Mouse (Mus musculus): Measurements from ENCODE around the gene Rnf141.

Rnf141 gene

DNA sequence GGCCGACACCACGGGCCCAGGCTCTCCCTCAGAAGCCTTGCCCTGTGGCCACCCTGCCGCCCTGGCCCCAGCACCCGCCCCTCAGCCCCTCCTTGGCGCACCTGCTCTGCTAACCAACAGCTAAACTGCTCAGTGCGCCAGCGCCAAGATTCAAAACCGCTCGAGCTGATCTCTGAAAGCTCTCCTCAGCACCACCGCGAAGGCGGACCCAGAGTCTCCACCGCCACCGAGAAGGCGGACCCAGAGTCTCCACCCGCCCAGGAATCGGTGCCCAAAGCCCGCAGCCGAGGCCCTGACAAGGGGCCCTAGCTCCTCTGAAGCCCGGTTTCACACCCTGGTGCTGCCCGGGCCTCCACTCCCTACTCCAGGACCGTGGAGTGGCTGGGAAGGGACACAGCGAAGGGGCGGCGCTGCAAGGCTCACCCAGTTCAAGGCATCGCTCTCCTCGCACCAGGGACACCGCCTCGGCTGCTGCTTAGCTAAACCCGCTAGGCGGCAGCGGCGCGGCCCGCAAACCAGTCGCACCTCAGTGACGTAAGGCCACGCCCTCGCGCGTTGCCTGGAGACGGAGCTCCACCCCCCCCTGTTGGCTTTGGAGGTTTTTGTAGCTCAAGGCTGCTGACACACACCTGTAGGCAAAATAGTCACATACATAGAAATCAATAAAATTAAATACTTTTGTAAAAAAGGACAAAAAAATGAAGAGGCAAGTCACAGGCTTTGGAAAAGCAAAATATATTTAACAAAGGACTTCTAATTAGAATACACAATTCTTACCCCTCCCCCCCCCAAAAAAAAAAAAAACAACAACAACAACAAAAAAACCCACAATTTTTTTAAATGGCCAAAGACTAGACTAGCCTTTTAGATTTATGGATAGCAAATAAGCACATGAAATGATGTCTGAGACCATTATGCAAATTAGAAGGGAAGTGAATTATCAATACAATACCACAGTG is at the start of gene Rnf141:
Rnf141 (minus strand) TSS at position 542 of the 959 bp plus-strand sequence.
- in situ Hi-C loops (cut with MboI; ENCODE audit: unreplicated experiment in 2 of 2), result no loop called here

DNA sequence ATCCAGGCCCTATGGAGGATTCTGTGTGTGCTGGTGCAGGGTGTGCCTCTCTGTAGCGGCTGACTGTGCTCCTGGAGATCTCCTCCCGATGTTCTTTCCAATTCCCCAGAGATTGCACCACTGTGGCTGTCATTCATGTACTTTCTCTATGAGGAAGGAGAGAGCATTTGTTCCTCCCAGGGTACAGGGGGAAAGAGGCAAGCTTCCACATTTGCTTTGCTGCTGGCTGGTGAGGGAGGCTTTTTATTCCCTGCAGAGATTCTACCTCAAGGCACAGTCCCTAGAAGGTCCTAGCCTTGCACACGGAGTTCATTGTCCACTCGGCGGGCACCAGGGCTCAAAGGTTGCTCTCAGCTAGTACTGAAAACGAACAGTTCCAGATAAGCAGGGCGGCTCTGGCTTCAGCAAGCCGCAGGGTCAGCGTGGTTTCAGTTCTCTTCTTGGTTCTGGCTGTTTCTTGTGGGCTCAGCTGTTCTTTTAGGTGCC is 47.3 kb upstream of the Rnf141 start:
- in situ Hi-C loops (cut with MboI; ENCODE audit: unreplicated experiment in 2 of 2), result no loop called here

DNA sequence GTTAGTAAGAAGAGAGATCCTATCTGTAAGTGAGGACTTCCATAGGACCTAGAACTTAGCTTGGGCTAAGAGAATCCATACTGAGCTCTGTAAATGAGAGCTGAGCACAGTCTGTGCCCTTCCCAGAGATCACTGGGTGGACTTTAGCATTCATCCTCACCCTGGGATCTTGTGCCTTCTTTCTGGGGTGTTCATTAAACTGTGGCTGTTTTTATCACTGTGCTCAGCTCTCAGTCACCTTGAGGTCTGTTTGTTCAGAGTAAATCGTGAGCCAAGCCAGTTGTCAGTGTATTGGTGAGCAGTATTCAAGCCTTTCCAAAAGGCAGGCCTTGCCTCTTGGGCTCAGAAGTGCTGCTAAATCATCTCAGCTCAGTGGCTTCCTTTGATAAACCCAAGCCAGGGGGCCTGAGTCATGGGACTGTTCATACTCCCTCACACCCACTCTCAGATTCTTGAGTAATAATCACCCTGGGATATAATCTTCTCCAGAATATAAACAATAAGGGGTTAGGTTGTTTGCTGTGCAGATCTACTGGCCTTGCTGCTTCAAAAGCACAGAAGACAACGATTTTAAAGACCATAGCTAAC is 37.6 kb upstream of the Rnf141 start:
- in situ Hi-C loops (cut with MboI; ENCODE audit: unreplicated experiment in 2 of 2), result no loop called here

DNA sequence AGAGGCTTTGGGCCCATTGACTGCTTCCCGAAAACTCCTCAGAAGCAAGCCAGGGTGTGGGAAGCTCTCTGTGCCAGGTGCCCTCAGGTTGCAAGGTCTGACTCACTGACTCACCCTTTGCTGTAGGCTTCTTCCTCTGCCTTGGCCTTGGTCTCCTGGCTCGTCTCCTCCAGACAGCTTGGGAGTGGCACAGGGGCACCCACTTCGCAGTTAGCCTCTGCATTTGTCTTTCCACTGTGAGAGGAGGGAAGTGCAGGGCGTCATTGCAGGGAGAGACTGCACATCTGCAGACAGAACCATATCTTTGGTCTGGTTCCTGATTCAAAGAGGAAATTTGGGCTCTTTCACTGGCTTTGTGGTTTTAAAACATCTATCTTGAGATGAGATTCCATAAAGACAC is 33.8 kb upstream of the Rnf141 start:
- in situ Hi-C loops (cut with MboI; ENCODE audit: unreplicated experiment in 2 of 2), result no loop called here

DNA sequence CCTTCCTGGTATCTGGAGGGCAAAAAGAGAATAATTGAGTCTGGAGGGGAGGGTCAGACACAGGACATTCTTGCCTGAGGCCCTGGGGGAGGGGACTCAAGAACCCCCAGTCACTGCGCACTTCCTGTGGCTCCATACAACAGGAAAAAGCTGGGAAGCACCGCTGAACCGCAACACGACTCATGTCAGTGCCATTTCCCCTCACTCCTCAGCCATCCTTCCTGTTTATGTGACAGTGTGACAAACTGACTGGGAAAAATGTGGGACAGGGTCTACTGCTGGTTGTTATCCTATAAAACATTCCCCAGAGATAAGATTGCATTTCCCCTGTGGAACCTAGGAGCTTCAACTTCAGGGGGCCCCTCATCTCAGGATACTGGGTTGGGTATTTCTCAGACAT is 32.7 kb upstream of the Rnf141 start:
- in situ Hi-C loops (cut with MboI; ENCODE audit: unreplicated experiment in 2 of 2), result no loop called here

DNA sequence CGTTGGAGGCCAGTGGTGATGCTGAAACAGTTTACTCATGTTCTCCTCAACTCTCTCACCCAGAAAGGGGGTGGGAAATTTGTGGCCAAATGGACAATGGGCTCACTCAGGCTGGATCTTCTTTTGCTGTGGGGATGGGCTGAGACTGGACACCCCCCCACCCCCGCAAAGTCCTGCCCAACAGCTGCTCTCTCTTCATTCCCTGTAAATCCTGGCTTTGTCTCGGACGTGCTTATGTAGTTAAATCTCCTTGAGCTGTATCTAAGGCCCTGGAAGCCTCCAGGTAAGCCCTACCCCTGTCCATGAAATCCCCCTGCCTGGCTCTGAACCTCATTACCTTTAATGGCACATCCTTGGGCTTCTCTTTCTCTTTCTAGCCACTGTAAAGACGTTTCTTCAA is 24.6 kb upstream of the Rnf141 start:
- in situ Hi-C loops (cut with MboI; ENCODE audit: unreplicated experiment in 2 of 2), result no loop called here

DNA sequence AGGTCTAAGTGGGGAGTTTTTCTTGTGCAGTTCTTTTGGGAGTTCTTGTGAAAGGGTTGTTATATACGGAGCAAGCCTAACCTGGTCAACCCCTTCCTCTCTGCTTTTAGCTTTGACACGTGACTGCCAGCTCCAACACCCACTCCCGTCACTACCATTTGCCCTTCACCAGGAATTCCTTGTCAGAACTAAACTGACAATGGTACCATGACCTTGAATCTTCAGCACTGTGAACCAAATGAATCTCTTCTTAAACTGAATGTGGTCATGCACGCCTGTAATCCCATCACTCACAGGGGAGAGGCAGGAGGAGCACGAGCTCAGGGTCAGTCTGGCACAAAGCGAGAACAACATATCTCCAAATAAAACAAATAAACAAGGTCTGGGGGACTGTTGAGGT is 22.9 kb upstream of the Rnf141 start:
- in situ Hi-C loops (cut with MboI; ENCODE audit: unreplicated experiment in 2 of 2), result no loop called here

DNA sequence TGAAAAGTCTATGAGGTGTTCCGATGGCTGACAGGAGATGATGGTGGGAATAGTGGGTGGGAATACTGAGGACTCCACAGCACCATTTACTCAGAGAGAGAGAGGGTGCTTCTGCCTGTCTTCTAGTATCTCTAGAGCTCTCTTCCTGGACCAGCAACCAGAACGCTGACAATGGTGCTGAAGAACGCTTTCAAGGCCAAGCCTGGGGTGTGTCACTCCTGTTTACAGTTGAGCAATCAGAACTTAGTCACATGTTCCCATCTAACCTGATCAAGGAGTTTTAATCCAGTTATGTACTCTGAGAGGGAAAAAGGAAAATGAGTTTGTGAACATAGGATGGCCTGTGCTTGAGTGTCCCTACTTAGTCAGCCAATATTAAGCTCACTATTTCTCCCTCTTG is 21.8 kb upstream of the Rnf141 start:
- in situ Hi-C loops (cut with MboI; ENCODE audit: unreplicated experiment in 2 of 2), result no loop called here

DNA sequence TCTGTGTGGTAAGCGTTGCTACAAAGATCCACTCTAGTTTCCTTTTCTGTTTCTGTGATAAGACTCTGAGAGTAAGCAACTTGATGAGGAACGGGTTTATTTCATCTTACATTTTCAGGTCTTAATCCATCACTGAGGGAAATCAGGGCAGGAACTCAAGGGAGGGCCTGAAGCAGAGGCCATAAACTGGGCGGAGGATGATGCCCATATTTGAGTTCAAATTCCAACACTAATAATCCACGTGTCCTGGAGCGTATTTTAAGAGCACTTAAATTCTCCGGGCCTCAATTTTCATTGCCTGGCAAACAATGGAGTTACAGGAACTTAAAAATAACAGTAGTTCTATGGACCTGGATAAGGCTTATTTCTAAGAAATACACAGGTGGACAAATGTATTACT is 21.3 kb upstream of the Rnf141 start:
- in situ Hi-C loops (cut with MboI; ENCODE audit: unreplicated experiment in 2 of 2), result no loop called here

DNA sequence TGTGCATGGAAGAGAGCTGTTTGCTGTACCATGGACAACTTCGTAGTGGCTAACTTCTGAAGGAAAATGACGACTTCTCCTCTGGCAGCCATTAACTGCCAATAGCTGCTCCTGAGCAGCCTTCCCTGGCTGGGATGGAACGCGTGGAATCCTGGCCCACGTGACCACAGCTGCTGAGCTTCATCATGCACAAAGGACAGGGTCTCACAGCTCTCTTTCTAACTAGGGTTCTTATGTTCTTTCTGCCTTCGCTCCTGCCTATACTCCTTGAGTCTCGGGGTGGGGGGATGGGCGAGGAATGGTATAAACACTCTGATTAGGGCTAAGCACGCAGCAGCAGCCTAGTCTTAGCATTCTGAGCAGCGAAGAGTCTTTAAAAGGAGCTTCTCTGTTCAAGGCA is 20.8 kb upstream of the Rnf141 start:
- in situ Hi-C loops (cut with MboI; ENCODE audit: unreplicated experiment in 2 of 2), result no loop called here

DNA sequence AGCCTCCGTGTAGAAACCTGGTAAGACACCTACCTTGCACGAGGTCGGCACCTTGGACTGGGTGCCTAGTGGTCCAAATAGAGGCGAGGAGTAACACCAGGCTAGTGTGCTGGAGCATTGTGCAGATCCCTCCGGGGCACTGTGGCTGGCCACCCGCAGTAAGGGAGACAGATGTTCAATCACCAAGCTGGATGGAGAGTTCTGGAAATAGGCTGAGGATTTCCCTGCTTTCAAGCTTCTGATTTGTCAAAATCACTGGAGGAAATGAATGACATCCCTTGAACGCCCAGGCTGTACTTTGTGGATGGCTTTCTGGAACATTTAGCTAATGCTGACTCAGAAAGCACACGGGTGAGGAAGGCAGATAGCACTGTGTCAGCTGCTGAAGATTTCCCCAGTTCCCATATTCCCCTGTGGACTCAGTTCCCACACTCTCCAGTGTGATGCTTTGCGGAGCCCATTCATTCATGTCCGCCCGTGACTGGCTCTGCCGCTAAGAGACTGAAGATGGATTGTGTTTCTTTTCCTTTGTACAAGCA is 18.6 kb upstream of the Rnf141 start, which contains the start of gene Lyve1:
Lyve1 (minus strand) TSS at position 489 of the 539 bp plus-strand sequence.
- in situ Hi-C loops (cut with MboI; ENCODE audit: unreplicated experiment in 2 of 2), result no loop called here

DNA sequence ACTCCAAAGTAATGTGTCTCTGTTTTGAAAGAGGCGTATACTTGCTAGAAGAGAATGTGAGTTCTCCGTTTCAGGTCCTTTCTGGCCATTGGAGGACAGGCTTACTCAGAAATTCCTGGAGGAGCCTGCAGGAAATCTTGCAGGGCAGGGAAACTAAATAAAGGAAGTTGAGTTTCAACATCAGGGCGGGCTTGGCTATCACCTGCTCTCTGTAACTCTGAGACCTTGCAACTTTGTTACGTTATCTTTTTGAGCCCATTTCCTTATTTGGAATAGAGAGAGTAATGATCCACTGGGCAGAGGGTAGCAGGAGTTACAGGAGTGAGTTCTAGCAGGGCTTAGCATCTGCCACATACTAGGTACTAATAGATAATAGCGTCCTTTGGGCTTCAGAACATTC is 15.9 kb upstream of the Rnf141 start:
- in situ Hi-C loops (cut with MboI; ENCODE audit: unreplicated experiment in 2 of 2), result no loop called here

DNA sequence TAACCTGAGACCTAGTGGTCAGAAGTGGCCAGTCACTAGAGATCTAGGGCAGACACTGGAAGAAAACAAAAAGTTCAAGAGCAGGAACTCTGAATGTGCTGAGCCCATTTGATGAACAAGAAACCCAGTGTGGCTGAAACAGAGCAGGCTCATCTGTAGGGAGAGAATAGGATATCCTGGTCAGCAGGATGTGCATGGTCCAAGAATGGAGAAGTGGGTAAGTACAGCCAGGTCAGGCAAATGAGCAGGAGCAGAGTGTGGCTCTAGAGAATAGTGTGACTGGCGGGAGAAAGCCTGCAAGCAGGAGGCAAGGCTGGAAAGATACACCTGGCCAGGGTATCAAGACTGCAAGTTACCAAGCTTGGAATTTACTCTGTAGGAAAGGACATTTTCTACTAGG is 11.3 kb upstream of the Rnf141 start:
- in situ Hi-C loops (cut with MboI; ENCODE audit: unreplicated experiment in 2 of 2), result no loop called here

DNA sequence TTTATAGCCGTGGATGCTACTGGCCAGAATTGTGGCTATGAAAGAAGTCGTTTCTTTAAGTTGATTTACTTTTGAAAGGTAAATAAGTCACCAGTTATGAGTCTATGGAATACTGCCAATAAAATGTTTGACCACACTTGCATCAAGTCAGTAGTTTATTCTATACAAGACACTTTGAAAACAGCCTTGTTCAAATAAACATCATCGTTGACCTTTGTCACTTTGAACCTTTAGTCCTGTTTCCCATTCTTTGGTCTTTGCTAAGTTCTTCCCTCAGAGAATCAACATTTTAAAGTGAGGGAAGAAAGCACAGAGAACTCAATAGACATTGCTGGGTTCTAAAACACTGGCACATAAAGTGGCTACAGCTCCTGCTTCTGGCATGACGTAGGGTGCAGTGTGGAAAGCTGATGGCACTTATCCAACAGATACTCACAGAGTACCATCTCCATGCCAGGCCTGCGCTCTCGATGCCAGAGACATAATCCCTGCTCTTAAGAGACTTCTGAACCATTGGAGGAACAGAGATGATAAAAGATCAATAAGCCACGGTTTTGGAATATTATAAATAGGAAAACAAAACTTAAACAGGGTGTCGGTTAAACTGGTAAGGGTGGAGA is 10.8 kb upstream of the Rnf141 start:
- in situ Hi-C loops (cut with MboI; ENCODE audit: unreplicated experiment in 2 of 2), result no loop called here

DNA sequence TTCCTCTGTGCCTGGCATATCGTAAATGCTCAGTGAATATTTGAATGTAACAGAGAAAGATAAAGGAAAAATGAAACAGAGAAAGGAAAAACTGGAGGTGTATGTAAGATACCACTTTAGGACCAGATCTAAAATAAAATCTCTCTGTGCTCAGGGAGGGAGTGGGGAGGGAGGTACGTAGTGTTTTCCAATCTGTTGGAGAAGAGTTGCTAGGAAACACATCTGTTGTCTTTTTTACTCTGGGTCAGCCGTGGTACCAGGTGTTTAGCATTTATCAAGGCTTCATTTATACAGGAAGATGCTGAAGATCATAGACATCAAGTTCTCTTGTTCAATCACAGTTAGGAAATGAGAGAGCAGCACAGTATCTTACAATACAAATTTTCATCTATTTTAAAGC is 10.3 kb upstream of the Rnf141 start:
- in situ Hi-C loops (cut with MboI; ENCODE audit: unreplicated experiment in 2 of 2), result no loop called here

DNA sequence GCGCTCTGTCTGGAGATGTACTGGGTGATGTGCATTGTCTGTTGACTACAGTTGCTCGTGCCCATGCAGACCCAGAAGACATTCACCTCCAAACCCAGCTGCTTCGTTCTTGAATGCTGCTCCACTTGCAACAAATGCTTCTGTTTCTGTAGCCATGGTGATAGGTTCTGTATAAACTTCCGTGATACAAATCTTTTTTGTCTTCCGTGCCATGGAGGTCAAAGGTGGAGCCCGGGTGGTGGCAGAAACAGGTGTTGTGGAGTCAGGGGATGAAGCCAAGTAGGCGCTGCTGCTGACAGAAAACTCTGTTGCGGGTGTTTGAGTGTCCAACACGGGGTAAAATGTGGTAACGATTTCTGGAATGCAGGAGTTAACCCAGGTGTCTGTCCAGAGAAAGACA is 9.4 kb upstream of the Rnf141 start:
- in situ Hi-C loops (cut with MboI; ENCODE audit: unreplicated experiment in 2 of 2), result no loop called here

DNA sequence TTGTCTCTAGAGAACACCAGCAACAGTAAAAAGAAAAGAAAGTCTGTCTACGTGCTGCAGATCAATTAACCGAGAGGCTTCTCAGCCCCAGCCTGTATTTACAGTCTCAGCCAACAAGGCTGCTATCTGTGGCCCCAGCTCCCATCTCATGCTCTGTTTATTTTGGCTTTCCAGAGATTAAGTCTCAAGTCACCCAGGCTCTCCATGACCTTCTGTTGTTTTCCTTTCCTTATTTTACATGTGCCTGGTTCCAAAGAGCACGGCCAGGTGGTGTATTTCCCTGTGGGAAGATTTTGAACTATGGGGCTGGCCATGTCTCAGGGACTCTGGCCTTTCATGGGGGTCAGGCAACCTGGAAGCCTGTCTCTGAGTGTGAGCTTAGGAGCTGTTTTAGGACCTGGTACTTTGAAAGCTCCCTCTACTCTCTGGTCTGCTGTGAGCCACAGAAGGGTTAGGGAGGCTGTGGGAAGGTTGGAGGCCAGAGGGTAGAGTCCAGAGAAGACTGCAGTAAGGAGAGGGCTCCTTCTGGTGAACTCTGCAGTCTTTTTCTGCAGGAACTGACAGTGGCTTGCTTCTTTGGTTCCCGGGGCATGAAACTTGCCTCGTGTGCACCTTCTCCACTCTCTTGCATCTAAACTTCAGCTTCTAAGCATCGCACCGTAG is 7.4 kb upstream of the Rnf141 start:
- in situ Hi-C loops (cut with MboI; ENCODE audit: unreplicated experiment in 2 of 2), result no loop called here

DNA sequence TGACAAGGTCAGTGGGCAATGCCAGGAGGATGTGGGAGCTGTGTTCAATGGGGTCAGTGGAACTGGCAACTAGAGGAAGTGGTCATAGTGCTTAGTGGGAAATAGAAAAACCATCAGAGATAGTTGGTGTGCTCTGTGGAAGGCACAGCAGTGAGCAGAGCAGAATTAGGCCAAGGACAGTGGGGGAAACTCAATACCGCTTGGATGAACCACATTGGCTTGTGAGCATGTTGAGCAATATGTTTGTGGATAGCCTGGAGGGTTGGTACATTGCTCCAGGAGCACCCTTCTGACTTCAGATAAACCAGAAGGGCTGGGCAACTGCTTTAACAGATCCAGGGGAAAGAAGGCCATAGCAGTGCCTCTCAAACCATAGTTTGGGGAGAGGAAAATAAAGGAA is 4.1 kb upstream of the Rnf141 start:
- in situ Hi-C loops (cut with MboI; ENCODE audit: unreplicated experiment in 2 of 2), result no loop called here

DNA sequence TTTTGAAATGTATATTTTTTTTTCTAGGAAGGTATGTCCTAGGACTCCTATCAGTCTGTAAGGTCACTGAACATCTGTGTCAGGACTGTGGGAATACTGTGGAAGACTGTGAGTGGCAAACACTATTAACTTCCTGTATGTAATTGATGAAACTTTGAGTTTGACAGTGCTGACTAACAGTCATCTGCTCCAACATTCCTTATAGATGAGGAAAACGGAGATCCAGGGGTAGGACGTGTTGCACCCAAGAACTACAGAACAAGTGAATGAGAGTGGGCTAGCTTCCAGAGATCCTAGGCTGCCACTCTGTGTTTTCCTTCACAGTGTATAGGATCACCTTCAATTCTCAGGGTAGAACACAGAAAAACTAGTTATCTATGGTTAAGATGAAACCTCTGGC is 3.1 kb upstream of the Rnf141 start:
- in situ Hi-C loops (cut with MboI; ENCODE audit: unreplicated experiment in 2 of 2), result no loop called here

DNA sequence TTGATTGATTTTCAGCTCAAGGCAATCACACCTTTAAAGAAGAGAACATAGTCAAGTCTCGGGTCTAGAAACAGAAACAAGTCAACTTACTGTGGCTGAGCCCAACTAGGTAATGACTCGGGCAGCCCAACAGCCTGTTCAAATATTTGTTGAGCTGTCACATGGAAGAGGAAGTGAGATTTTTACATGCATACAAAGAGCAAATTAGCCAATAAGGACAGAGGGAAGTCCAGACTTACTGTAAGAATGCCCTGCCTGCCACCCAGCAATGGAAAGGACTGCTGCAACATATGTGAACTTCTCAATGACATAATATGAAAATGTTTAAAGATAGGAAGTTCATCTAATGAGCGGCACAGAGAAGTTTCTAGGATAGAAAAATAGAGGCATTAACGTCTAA is 3.9 kb downstream of the Rnf141 start:
- in situ Hi-C loops (cut with MboI; ENCODE audit: unreplicated experiment in 2 of 2), result no loop called here

DNA sequence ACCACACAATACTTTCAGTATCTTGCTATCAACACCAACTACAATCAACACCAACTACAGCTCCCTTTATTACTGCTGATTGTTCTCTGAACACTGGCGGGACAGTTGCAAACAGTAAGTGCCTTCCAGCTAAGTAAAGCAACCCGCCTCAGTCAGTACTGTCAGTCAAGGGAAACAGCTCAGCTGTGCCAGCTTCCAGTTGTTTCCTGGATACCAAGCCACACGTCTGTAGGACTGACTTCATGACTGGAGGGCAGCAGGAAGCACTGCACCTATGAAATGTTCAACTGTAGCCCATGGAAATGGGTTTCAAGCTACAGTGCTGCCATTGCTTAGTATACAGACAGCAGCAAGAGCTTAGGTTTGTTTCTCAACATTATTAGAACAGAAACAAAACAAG is 9.7 kb downstream of the Rnf141 start:
- in situ Hi-C loops (cut with MboI; ENCODE audit: unreplicated experiment in 2 of 2), result no loop called here

Data from v-Abl transformed pro-B cells (cell line).